Mouse (Mus musculus): Measurements from ENCODE around the gene Srrm1. TPM values are rescaled to one million over a fixed set of nuclear protein-coding genes. Genes with fewer than 3 reads are reported as not detected.
A peak's percentile ranks its signal among the peaks of the same experiment; 100 is the strongest.

Srrm1 gene
- polyA plus RNA-seq, 1 experiment from 2014 or later: 316 TPM

- WGBS: 88% methylated on average over 11 of the region's 11 CpGs
- no peak overlapping the region for H3K4me3 ChIP-seq
- H3K4me2 ChIP-seq: no peak overlapping the region
- H3K27ac ChIP-seq: no peak overlapping the region
- H3K9me3 ChIP-seq: 0 out of 2 replicates have a peak, but pooled peaks cover 6% of the 10 kb centered on the region
- no peak for ATAC-seq (ENCODE audit: insufficient number of reproducible peaks, insufficient read depth, low FRiP score, low TSS enrichment, low read depth)
- H3K9ac ChIP-seq: no peak overlapping the region
- peaks cover 17% of the 10 kb centered on the region for H3K4me1 ChIP-seq
- peaks cover 44% of the 10 kb centered on the region for H3K36me3 ChIP-seq
- H3K27me3 ChIP-seq: no peaks in the 10 kb centered on the region
Observed at GRCm38 (mm10) chr4:135314419-135314832, 38.7 kb downstream of the Srrm1 start.

GRCm38 (mm10) chr4:135313761-135314241 lies 39.3 kb downstream of the Srrm1 start:
- H3K27ac ChIP-seq: no peak overlapping the region
- no peak for ATAC-seq (ENCODE audit: insufficient number of reproducible peaks, insufficient read depth, low FRiP score, low TSS enrichment, low read depth)
- H3K36me3 ChIP-seq: peaks cover 38% of the 10 kb centered on the region
- H3K27me3 ChIP-seq: no peaks in the 10 kb centered on the region
- peaks cover 24% of the 10 kb centered on the region for H3K4me1 ChIP-seq
- WGBS: 85% methylated on average over 9 of the region's 9 CpGs
- H3K9ac ChIP-seq: no peak overlapping the region
- 0 out of 2 replicates have a peak, but pooled peaks cover 6% of the 10 kb centered on the region for H3K9me3 ChIP-seq
- H3K4me2 ChIP-seq: no peak overlapping the region
- H3K4me3 ChIP-seq: no peak overlapping the region

GRCm38 (mm10) chr4:135313111-135313691 lies 39.9 kb downstream of the Srrm1 start:
- H3K27me3 ChIP-seq: no peaks in the 10 kb centered on the region
- no peak overlapping the region for H3K9ac ChIP-seq
- no peak for ATAC-seq (ENCODE audit: insufficient number of reproducible peaks, insufficient read depth, low FRiP score, low TSS enrichment, low read depth)
- 0 out of 2 replicates have a peak overlapping the region, but pooled peaks have one; percentile 28 for H3K27ac ChIP-seq
- H3K36me3 ChIP-seq: peaks cover 34% of the 10 kb centered on the region
- H3K4me3 ChIP-seq: no peak overlapping the region
- WGBS: 64% methylated on average over 17 of the region's 17 CpGs
- no peak overlapping the region for H3K4me2 ChIP-seq
- H3K4me1 ChIP-seq: peaks cover 28% of the 10 kb centered on the region
- H3K9me3 ChIP-seq: 0 out of 2 replicates have a peak, but pooled peaks cover 6% of the 10 kb centered on the region

- no peaks in the 10 kb centered on the region for H3K27me3 ChIP-seq
- H3K4me2 ChIP-seq: no peak overlapping the region
- H3K36me3 ChIP-seq: peaks cover 34% of the 10 kb centered on the region
- 0 out of 2 replicates have a peak overlapping the region, but pooled peaks have one; percentile 28 for H3K27ac ChIP-seq
- peaks cover 28% of the 10 kb centered on the region for H3K4me1 ChIP-seq
- no peak for ATAC-seq (ENCODE audit: insufficient number of reproducible peaks, insufficient read depth, low FRiP score, low TSS enrichment, low read depth)
- WGBS: 54% methylated on average over 4 of the region's 4 CpGs
- no peak overlapping the region for H3K4me3 ChIP-seq
- H3K9me3 ChIP-seq: 0 out of 2 replicates have a peak, but pooled peaks cover 6% of the 10 kb centered on the region
- H3K9ac ChIP-seq: no peak overlapping the region
Observed at GRCm38 (mm10) chr4:135312706-135313105, 40.4 kb downstream of the Srrm1 start.

GRCm38 (mm10) chr4:135310371-135310770 lies 42.8 kb downstream of the Srrm1 start:
- Histone ChIP-seq H3K4me2 (no peak overlapping the region), H3K4me3 (no peak overlapping the region), H3K9ac (no peak overlapping the region), H3K4me1 (peaks cover 33% of the 10 kb centered on the region), H3K27ac (no peak overlapping the region), H3K27me3 (no peaks in the 10 kb centered on the region), H3K36me3 (peaks cover 11% of the 10 kb centered on the region), H3K9me3 (0 out of 2 replicates have a peak, but pooled peaks cover 4% of the 10 kb centered on the region)
- 87% methylated on average over 8 of the region's 8 CpGs for WGBS
- no peak for ATAC-seq (ENCODE audit: insufficient number of reproducible peaks, insufficient read depth, low FRiP score, low TSS enrichment, low read depth)

- H3K4me1 ChIP-seq: peaks cover 33% of the 10 kb centered on the region
- H3K9ac ChIP-seq: no peak overlapping the region
- peaks cover 4% of the 10 kb centered on the region for H3K36me3 ChIP-seq
- H3K27me3 ChIP-seq: no peaks in the 10 kb centered on the region
- WGBS: 38% methylated on average over 5 of the region's 5 CpGs
- H3K27ac ChIP-seq: no peak overlapping the region
- no peaks in the 10 kb centered on the region for H3K9me3 ChIP-seq
- no peak overlapping the region for H3K4me3 ChIP-seq
- ATAC-seq (ENCODE audit: insufficient number of reproducible peaks, insufficient read depth, low FRiP score, low TSS enrichment, low read depth): no peak
- no peak overlapping the region for H3K4me2 ChIP-seq
Observed at GRCm38 (mm10) chr4:135309726-135310125, 43.4 kb downstream of the Srrm1 start.

GRCm38 (mm10) chr4:135309112-135309659 lies 43.9 kb downstream of the Srrm1 start:
- H3K36me3 ChIP-seq: no peaks in the 10 kb centered on the region
- no peak overlapping the region for H3K4me2 ChIP-seq
- H3K4me3 ChIP-seq: no peak overlapping the region
- H3K9me3 ChIP-seq: no peaks in the 10 kb centered on the region
- no peak overlapping the region for H3K27ac ChIP-seq
- H3K9ac ChIP-seq: no peak overlapping the region
- 52% methylated on average over 9 of the region's 9 CpGs for WGBS
- H3K27me3 ChIP-seq: no peaks in the 10 kb centered on the region
- H3K4me1 ChIP-seq: peaks cover 33% of the 10 kb centered on the region
- ATAC-seq (ENCODE audit: insufficient number of reproducible peaks, insufficient read depth, low FRiP score, low TSS enrichment, low read depth): no peak

GRCm38 (mm10) chr4:135306971-135307632 lies 46.0 kb downstream of the Srrm1 start:
- Histone ChIP-seq H3K4me3 (no peak overlapping the region), H3K4me1 (peaks cover 22% of the 10 kb centered on the region), H3K9me3 (no peaks in the 10 kb centered on the region), H3K9ac (no peak overlapping the region), H3K4me2 (no peak overlapping the region), H3K27ac (no peak overlapping the region), H3K36me3 (no peaks in the 10 kb centered on the region), H3K27me3 (no peaks in the 10 kb centered on the region)
- WGBS: 43% methylated on average over 17 of the region's 17 CpGs
- ATAC-seq (ENCODE audit: insufficient number of reproducible peaks, insufficient read depth, low FRiP score, low TSS enrichment, low read depth): no peak

- Histone ChIP-seq H3K9ac (no peak overlapping the region), H3K4me3 (no peak overlapping the region), H3K9me3 (no peaks in the 10 kb centered on the region), H3K36me3 (no peaks in the 10 kb centered on the region), H3K27ac (no peak overlapping the region), H3K27me3 (no peaks in the 10 kb centered on the region), H3K4me2 (no peak overlapping the region), H3K4me1 (peaks cover 22% of the 10 kb centered on the region)
- WGBS: 58% methylated on average over 4 of the region's 4 CpGs
- no peak for ATAC-seq (ENCODE audit: insufficient number of reproducible peaks, insufficient read depth, low FRiP score, low TSS enrichment, low read depth)
Observed at GRCm38 (mm10) chr4:135306533-135306932, 46.6 kb downstream of the Srrm1 start.

GRCm38 (mm10) chr4:135302261-135302660 lies 50.9 kb downstream of the Srrm1 start:
- H3K4me1 ChIP-seq: peaks cover 15% of the 10 kb centered on the region
- H3K27me3 ChIP-seq: no peaks in the 10 kb centered on the region
- H3K9ac ChIP-seq: no peak overlapping the region
- no peak overlapping the region for H3K27ac ChIP-seq
- H3K36me3 ChIP-seq: no peaks in the 10 kb centered on the region
- WGBS: 88% methylated on average over 10 of the region's 10 CpGs
- no peak for ATAC-seq (ENCODE audit: insufficient number of reproducible peaks, insufficient read depth, low FRiP score, low TSS enrichment, low read depth)
- no peak overlapping the region for H3K4me2 ChIP-seq
- H3K9me3 ChIP-seq: no peaks in the 10 kb centered on the region
- H3K4me3 ChIP-seq: no peak overlapping the region

GRCm38 (mm10) chr4:135301166-135301565 lies 52.0 kb downstream of the Srrm1 start:
- Histone ChIP-seq H3K27me3 (no peaks in the 10 kb centered on the region), H3K9ac (no peak overlapping the region), H3K4me1 (peaks cover 14% of the 10 kb centered on the region), H3K4me2 (no peak overlapping the region), H3K36me3 (no peaks in the 10 kb centered on the region), H3K27ac (no peak overlapping the region), H3K9me3 (no peaks in the 10 kb centered on the region), H3K4me3 (no peak overlapping the region)
- no peak for ATAC-seq (ENCODE audit: insufficient number of reproducible peaks, insufficient read depth, low FRiP score, low TSS enrichment, low read depth)
- 64% methylated on average over 3 of the region's 3 CpGs for WGBS
